Comparison of ENCODE assay signal across 18 mouse cellular contexts in genomic region chr11:103019325-103019724, GRCm38 (mm10).
"Had no signal": no experiment of that assay in that cellular context is flagged by ENCODE, and none has a peak within 500 bp of the region (broad histone marks: within the 10 kb centered on the region; RNA-seq: fewer than 3 reads in every experiment).

No protein-coding gene starts in this region.

- DNase-seq: lung, adult 18-20 months; lung, embryonic 14.5 days; lung, postnatal 10 days; lung, postnatal 4 days; midbrain, embryonic 14.5 days; retina, postnatal 1 day; right cerebral cortex, adult 18-20 months; right cerebral cortex, postnatal 25 days; right cerebral cortex, postnatal 4 days; spleen, adult 18-20 months; thymus, adult 18-20 months; thymus, postnatal 14 days; thymus, postnatal 36 days had no signal

- H3K27ac ChIP-seq: midbrain, embryonic 10.5 days; midbrain, embryonic 12.5 days; neural tube, embryonic 13.5 days; neural tube, embryonic 15.5 days had no signal

- H3K36me3 ChIP-seq: midbrain, embryonic 12.5 days; neural tube, embryonic 13.5 days; neural tube, embryonic 15.5 days had no signal

- H3K9ac ChIP-seq: lung, embryonic 14.5 days; midbrain, embryonic 12.5 days; neural tube, embryonic 13.5 days; neural tube, embryonic 15.5 days had no signal

- H3K27me3 ChIP-seq: midbrain, embryonic 12.5 days; neural tube, embryonic 13.5 days; neural tube, embryonic 15.5 days had no signal

- H3K9me3 ChIP-seq: midbrain, embryonic 10.5 days; midbrain, embryonic 12.5 days; neural tube, embryonic 13.5 days; neural tube, embryonic 15.5 days had no signal

- H3K4me3 ChIP-seq: midbrain, embryonic 10.5 days; midbrain, embryonic 12.5 days; neural tube, embryonic 13.5 days; neural tube, embryonic 15.5 days had no signal

- H3K4me2 ChIP-seq: lung, embryonic 14.5 days; midbrain, embryonic 12.5 days; neural tube, embryonic 13.5 days; neural tube, embryonic 15.5 days had no signal

- ATAC-seq: midbrain, embryonic 16.5 days had no signal
